22 mouse cellular contexts compared by ENCODE assay signal in the genomic region with DNA sequence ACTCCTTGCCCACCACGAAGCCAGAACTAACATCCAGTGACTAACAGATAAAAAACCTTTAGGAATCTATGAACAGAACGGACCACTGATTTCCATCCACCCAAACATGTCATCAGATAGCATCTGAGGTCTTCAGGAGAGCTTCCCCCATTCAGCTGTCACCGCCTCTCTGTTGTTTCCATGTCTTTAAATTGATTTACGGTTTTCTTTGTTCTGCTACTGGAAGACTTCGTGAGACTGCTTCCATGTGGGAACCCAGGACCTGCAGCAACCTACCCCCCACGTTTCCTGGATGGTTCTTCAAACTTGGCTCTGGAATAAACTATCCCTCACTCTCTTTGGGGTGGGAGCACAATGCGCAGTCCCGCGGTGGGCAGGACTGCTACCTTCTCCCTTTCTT.
"Had no signal": no experiment of that assay in that cellular context is flagged by ENCODE, and none has a peak within 500 bp of the region (broad histone marks: within the 10 kb centered on the region; RNA-seq: fewer than 3 reads in every experiment).

No protein-coding gene starts in this region.

- H3K9ac ChIP-seq: forebrain, postnatal 0 days; heart, embryonic 13.5 days; heart, embryonic 15.5 days; hindbrain, embryonic 13.5 days; hindbrain, embryonic 15.5 days; limb, embryonic 13.5 days; limb, embryonic 15.5 days had no signal

- H3K4me3 ChIP-seq: heart, embryonic 10.5 days; heart, embryonic 13.5 days; heart, embryonic 15.5 days; hindbrain, embryonic 13.5 days; hindbrain, embryonic 15.5 days; limb, embryonic 13.5 days; limb, embryonic 15.5 days had no signal

- H3K4me2 ChIP-seq: heart, embryonic 13.5 days; heart, embryonic 15.5 days; hindbrain, embryonic 13.5 days; hindbrain, embryonic 15.5 days; limb, embryonic 13.5 days; limb, embryonic 15.5 days had no signal

- ATAC-seq: forebrain, postnatal 0 days; hindbrain, postnatal 0 days; intestine, embryonic 16.5 days had no signal

- H3K27me3 ChIP-seq: heart, embryonic 13.5 days; hindbrain, embryonic 15.5 days; limb, embryonic 13.5 days; limb, embryonic 15.5 days had no signal

- H3K9me3 ChIP-seq: heart, embryonic 10.5 days; heart, embryonic 13.5 days; heart, embryonic 15.5 days; hindbrain, embryonic 13.5 days; hindbrain, embryonic 15.5 days; limb, embryonic 13.5 days; limb, embryonic 15.5 days had no signal

- H3K36me3 ChIP-seq: heart, embryonic 10.5 days; heart, embryonic 13.5 days; heart, embryonic 15.5 days; hindbrain, embryonic 13.5 days; hindbrain, embryonic 15.5 days; limb, embryonic 13.5 days; limb, embryonic 15.5 days had no signal

- DNase-seq: forebrain, postnatal 0 days; gastrocnemius, postnatal 14 days; gastrocnemius, postnatal 36 days; heart, adult 11 months; heart, postnatal 14 days; heart, postnatal 36 days; kidney, adult 11 months; kidney, adult 2 months; kidney, adult 9 months; kidney, postnatal 25 days; layer of hippocampus, adult 9-11 months; layer of hippocampus, postnatal 36 days; left cerebral cortex, postnatal 4 days had no signal

- H3K4me1 ChIP-seq: limb, embryonic 13.5 days; limb, embryonic 15.5 days had no signal

- H3K27ac ChIP-seq: heart, embryonic 10.5 days; heart, embryonic 13.5 days; heart, embryonic 15.5 days; hindbrain, embryonic 13.5 days; hindbrain, embryonic 15.5 days; hindbrain, postnatal 0 days; limb, embryonic 13.5 days; limb, embryonic 15.5 days had no signal
